Mouse (Mus musculus): ENCODE results near the gene Otulin. TPM values are rescaled to one million over a fixed set of nuclear protein-coding genes. Genes with fewer than 3 reads are reported as not detected.

Gene Otulin
- polyA plus RNA-seq, 1 experiment from 2014 or later, result 45.9 TPM

GRCm38 (mm10) chr15:27567356-27567755, 63.1 kb downstream of the Otulin start:
- H3K4me2 ChIP-seq, result no peak overlapping the region
- 91% methylated on average over 16 of the region's 16 CpGs for WGBS
- H3K36me3 ChIP-seq (ENCODE audit: control insufficient read depth, insufficient read depth, low read length), result 0 out of 2 replicates have a peak, but pooled peaks cover 3% of the 10 kb centered on the region
- DNase-seq (ENCODE audit: low spot score), result no peak
- no peaks in the 10 kb centered on the region for H3K27me3 ChIP-seq (replicated peaks; ENCODE audit: control insufficient read depth, insufficient read depth, low read length)
- H3K9ac ChIP-seq (ENCODE audit: low read depth, low read length), result no peak overlapping the region
- no peaks in the 10 kb centered on the region for H3K9me3 ChIP-seq (ENCODE audit: control insufficient read depth, low read length)
- no peaks in the 10 kb centered on the region for H3K4me1 ChIP-seq (replicated peaks; ENCODE audit: control insufficient read depth, insufficient read depth, low read length)
- no peak overlapping the region for H3K4me3 ChIP-seq (ENCODE audit: low read depth, low read length)
- ATAC-seq (replicated peaks; ENCODE audit: low FRiP score), result no peak
- no peak overlapping the region for H3K27ac ChIP-seq (ENCODE audit: low read depth, low read length)

- H3K9ac ChIP-seq (ENCODE audit: low read depth, low read length), result no peak overlapping the region
- H3K27me3 ChIP-seq (replicated peaks; ENCODE audit: control insufficient read depth, insufficient read depth, low read length), result no peaks in the 10 kb centered on the region
- H3K27ac ChIP-seq (ENCODE audit: low read depth, low read length), result no peak overlapping the region
- WGBS, result 89% methylated on average over 10 of the region's 10 CpGs
- H3K36me3 ChIP-seq (ENCODE audit: control insufficient read depth, insufficient read depth, low read length), result no peaks in the 10 kb centered on the region; the same call in 1 of the 2 replicates
- H3K9me3 ChIP-seq (ENCODE audit: control insufficient read depth, low read length), result no peaks in the 10 kb centered on the region
- H3K4me2 ChIP-seq, result no peak overlapping the region
- DNase-seq (ENCODE audit: low spot score) (no peak), ATAC-seq (replicated peaks; ENCODE audit: low FRiP score) (no peak)
- no peaks in the 10 kb centered on the region for H3K4me1 ChIP-seq (replicated peaks; ENCODE audit: control insufficient read depth, insufficient read depth, low read length)
- H3K4me3 ChIP-seq (ENCODE audit: low read depth, low read length), result no peak overlapping the region
Measured at GRCm38 (mm10) chr15:27565626-27566185, 64.8 kb downstream of the Otulin start.

GRCm38 (mm10) chr15:27564106-27565100, 66.1 kb downstream of the Otulin start:
- Histone ChIP-seq H3K9me3 (ENCODE audit: control insufficient read depth, low read length) (no peaks in the 10 kb centered on the region), H3K27me3 (replicated peaks; ENCODE audit: control insufficient read depth, insufficient read depth, low read length) (no peaks in the 10 kb centered on the region), H3K4me3 (ENCODE audit: low read depth, low read length) (no peak overlapping the region), H3K4me1 (replicated peaks; ENCODE audit: control insufficient read depth, insufficient read depth, low read length) (no peaks in the 10 kb centered on the region), H3K27ac (ENCODE audit: low read depth, low read length) (no peak overlapping the region), H3K4me2 (no peak overlapping the region), H3K9ac (ENCODE audit: low read depth, low read length) (no peak overlapping the region), H3K36me3 (ENCODE audit: control insufficient read depth, insufficient read depth, low read length) (no peaks in the 10 kb centered on the region; the same call in 1 of the 2 replicates)
- no peak for ATAC-seq (replicated peaks; ENCODE audit: low FRiP score)
- WGBS, result 89% methylated on average over 14 of the region's 14 CpGs
- no peak for DNase-seq (ENCODE audit: low spot score)

GRCm38 (mm10) chr15:27560315-27560714, 70.2 kb downstream of the Otulin start:
- WGBS, result 83% methylated on average over 11 of the region's 11 CpGs
- Histone ChIP-seq H3K27ac (ENCODE audit: low read depth, low read length) (no peak overlapping the region), H3K4me1 (replicated peaks; ENCODE audit: control insufficient read depth, insufficient read depth, low read length) (no peaks in the 10 kb centered on the region), H3K4me3 (ENCODE audit: low read depth, low read length) (no peak overlapping the region), H3K36me3 (ENCODE audit: control insufficient read depth, insufficient read depth, low read length) (peaks cover 6% of the 10 kb centered on the region; the same call in 1 of the 2 replicates), H3K27me3 (replicated peaks; ENCODE audit: control insufficient read depth, insufficient read depth, low read length) (no peaks in the 10 kb centered on the region), H3K4me2 (no peak overlapping the region), H3K9ac (ENCODE audit: low read depth, low read length) (no peak overlapping the region), H3K9me3 (ENCODE audit: control insufficient read depth, low read length) (no peaks in the 10 kb centered on the region)
- DNase-seq (ENCODE audit: low spot score) (no peak), ATAC-seq (replicated peaks; ENCODE audit: low FRiP score) (no peak)

GRCm38 (mm10) chr15:27558456-27559147, 71.9 kb downstream of the Otulin start:
- WGBS, result 84% methylated on average over 16 of the region's 16 CpGs
- no peak for DNase-seq (ENCODE audit: low spot score)
- no peak overlapping the region for H3K27ac ChIP-seq (ENCODE audit: low read depth, low read length)
- H3K9me3 ChIP-seq (ENCODE audit: control insufficient read depth, low read length), result no peaks in the 10 kb centered on the region
- H3K9ac ChIP-seq (ENCODE audit: low read depth, low read length), result no peak overlapping the region
- peaks cover 6% of the 10 kb centered on the region; the same call in 1 of the 2 replicates for H3K36me3 ChIP-seq (ENCODE audit: control insufficient read depth, insufficient read depth, low read length)
- no peak for ATAC-seq (replicated peaks; ENCODE audit: low FRiP score)
- no peak overlapping the region for H3K4me2 ChIP-seq
- H3K4me3 ChIP-seq (ENCODE audit: low read depth, low read length), result no peak overlapping the region
- H3K27me3 ChIP-seq (replicated peaks; ENCODE audit: control insufficient read depth, insufficient read depth, low read length), result no peaks in the 10 kb centered on the region
- H3K4me1 ChIP-seq (replicated peaks; ENCODE audit: control insufficient read depth, insufficient read depth, low read length), result no peaks in the 10 kb centered on the region

- H3K4me3 ChIP-seq (ENCODE audit: low read depth, low read length), result no peak overlapping the region
- ATAC-seq (replicated peaks; ENCODE audit: low FRiP score), result no peak
- peaks cover 6% of the 10 kb centered on the region; the same call in 1 of the 2 replicates for H3K36me3 ChIP-seq (ENCODE audit: control insufficient read depth, insufficient read depth, low read length)
- peaks cover 10% of the 10 kb centered on the region for H3K4me1 ChIP-seq (replicated peaks; ENCODE audit: control insufficient read depth, insufficient read depth, low read length)
- H3K27me3 ChIP-seq (replicated peaks; ENCODE audit: control insufficient read depth, insufficient read depth, low read length), result no peaks in the 10 kb centered on the region
- no peak overlapping the region for H3K27ac ChIP-seq (ENCODE audit: low read depth, low read length)
- no peak overlapping the region for H3K9ac ChIP-seq (ENCODE audit: low read depth, low read length)
- no peaks in the 10 kb centered on the region for H3K9me3 ChIP-seq (ENCODE audit: control insufficient read depth, low read length)
- no peak for DNase-seq (ENCODE audit: low spot score)
- no peak overlapping the region for H3K4me2 ChIP-seq
- 81% methylated on average over 5 of the region's 5 CpGs for WGBS
Measured at GRCm38 (mm10) chr15:27553554-27553953, 76.9 kb downstream of the Otulin start.

- Histone ChIP-seq H3K4me1 (replicated peaks; ENCODE audit: control insufficient read depth, insufficient read depth, low read length) (peaks cover 13% of the 10 kb centered on the region), H3K36me3 (ENCODE audit: control insufficient read depth, insufficient read depth, low read length) (peaks cover 2% of the 10 kb centered on the region; the same call in 1 of the 2 replicates), H3K4me2 (no peak overlapping the region), H3K9me3 (ENCODE audit: control insufficient read depth, low read length) (no peaks in the 10 kb centered on the region), H3K4me3 (ENCODE audit: low read depth, low read length) (no peak overlapping the region), H3K27ac (ENCODE audit: low read depth, low read length) (no peak overlapping the region), H3K27me3 (replicated peaks; ENCODE audit: control insufficient read depth, insufficient read depth, low read length) (no peaks in the 10 kb centered on the region), H3K9ac (ENCODE audit: low read depth, low read length) (no peak overlapping the region)
- 79% methylated on average over 10 of the region's 10 CpGs for WGBS
- ATAC-seq (replicated peaks; ENCODE audit: low FRiP score), result no peak
- DNase-seq (ENCODE audit: low spot score), result no peak
Measured at GRCm38 (mm10) chr15:27552129-27552700, 78.3 kb downstream of the Otulin start.
